ENCODE assay signal across 13 mouse cellular contexts in genomic region chr6:22001284-22001916, GRCm38 (mm10). TPM values are rescaled to one million over a fixed set of nuclear protein-coding genes. Genes with fewer than 3 reads are reported as not detected.
DNase-seq lines count a peak whose midpoint lies in the region; TF ChIP-seq lines count a peak whose summit lies in the region.
"Had no signal": no experiment of that assay in that cellular context is flagged by ENCODE, and none has a peak within 500 bp of the region (broad histone marks: within the 10 kb centered on the region; RNA-seq: fewer than 3 reads in every experiment).

No protein-coding gene starts in this region.

- 70% methylated on average over 5 of the region's 5 CpGs for WGBS in lung, adult 2 months
- WGBS in small intestine, adult 2 months = 27% methylated on average over 5 of the region's 5 CpGs

- no peaks in the 10 kb centered on the region for H3K27me3 ChIP-seq in small intestine, adult 2 months (ENCODE audit: control insufficient read depth, insufficient read depth, low read length)
- H3K27me3 ChIP-seq: CH12.LX; limb, embryonic 15.5 days had no signal

- no peak overlapping the region for H3K4me3 ChIP-seq in lung, adult 2 months (replicated peaks; ENCODE audit: extremely low read depth, low read depth, low read length)
- H3K4me3 ChIP-seq in small intestine, adult 2 months (ENCODE audit: low read depth, low read length) = no peak overlapping the region
- H3K4me3 ChIP-seq: limb, embryonic 15.5 days had no signal

- H3K4me1 ChIP-seq in lung, adult 2 months (ENCODE audit: control insufficient read depth, insufficient read depth, low read length) = peaks cover 7% of the 10 kb centered on the region
- H3K4me1 ChIP-seq in small intestine, adult 2 months (ENCODE audit: control insufficient read depth, insufficient read depth, insufficient read length, low read length) = peaks cover 17% of the 10 kb centered on the region; the same call in 1 of the 2 replicates

- no peak for TF ChIP-seq CTCF in lung, adult 2 months (IDR thresholded peaks at IDR 0.05; ENCODE audit: insufficient read depth, low read length)
- no peak for TF ChIP-seq CTCF in small intestine, adult 2 months (IDR thresholded peaks at IDR 0.05; ENCODE audit: extremely low read depth, insufficient read length, insufficient replicate concordance, low read depth, low read length)

- peak; percentile 35 for DNase-seq in lung, postnatal 36 days
- no peak for DNase-seq in lung, adult 2 months
- peak; percentile 66 to 70 for DNase-seq in gastrocnemius, postnatal 36 days
- peak; percentile 61 for DNase-seq in kidney, adult 9 months
- DNase-seq in spleen, adult 18-20 months = no peak
- DNase-seq in layer of hippocampus, postnatal 25 days (ENCODE audit: extremely low spot score in 1 of 2, low spot score in 1 of 2) = no peak
- DNase-seq in retina, postnatal 1 day = no peak
- DNase-seq: cerebellum, postnatal 25 days; thymus, postnatal 4 days had no signal

- H3K27ac ChIP-seq in small intestine, adult 2 months (ENCODE audit: insufficient read depth, low read depth, low read length) = peak overlapping the region; percentile 43; the same call in 1 of the 2 replicates
- H3K27ac ChIP-seq: hindbrain, postnatal 0 days; limb, embryonic 15.5 days had no signal

- H3K36me3 ChIP-seq in small intestine, adult 2 months (ENCODE audit: control insufficient read depth, insufficient read depth, low read length) = no peaks in the 10 kb centered on the region
- H3K36me3 ChIP-seq: limb, embryonic 15.5 days had no signal

- no peak for TF ChIP-seq POLR2A in lung, adult 2 months (IDR thresholded peaks at IDR 0.05; ENCODE audit: borderline replicate concordance, extremely low read depth, low read depth, low read length)
- no peak for TF ChIP-seq POLR2A in small intestine, adult 2 months (IDR thresholded peaks at IDR 0.05; ENCODE audit: low read depth, low read length)

- intact Hi-C loops in gastrocnemius, postnatal 36 days (cut with DNase I) = no loop called here

RNA-seq across cellular contexts. Expression of gene Cped1, which starts 15.7 kb away (rescaled TPM):
- 23.2 and 29.4 TPM in 2 replicates for polyA plus RNA-seq in lung, adult 2 months (2012; rRNA removed)
- total RNA-seq in gastrocnemius, postnatal 36 days (2021) = 10 to 100 TPM; 19.0 to 22.7 TPM
- polyA plus RNA-seq in small intestine, adult 2 months (2012; rRNA removed) = 3.5 and 4.6 TPM in 2 replicates
- total RNA-seq in layer of hippocampus, postnatal 25 days (2021) = 1 to 10 TPM; 1.1 to 1.5 TPM

RNA-seq across cellular contexts. Expression of gene Ing3, which starts 52.0 kb away (rescaled TPM):
- 6.5 and 7.5 TPM in 2 replicates for polyA plus RNA-seq in lung, adult 2 months (2012; rRNA removed)
- total RNA-seq in gastrocnemius, postnatal 36 days (2021) = 1 to 10 TPM; 7.5 to 8.8 TPM
- polyA plus RNA-seq in small intestine, adult 2 months (2012; rRNA removed) = 1.5 and 3.0 TPM in 2 replicates
- total RNA-seq in layer of hippocampus, postnatal 25 days (2021) = 10 to 100 TPM; 26.6 to 28.1 TPM

Comparison
In these comparisons a context has a peak if more than half of its experiments do, and no peak if none do; other contexts are left out.
1. DNase-seq: peak in lung, postnatal 36 days (single experiment), gastrocnemius, postnatal 36 days (2 of 2) and kidney, adult 9 months (single experiment); none in lung, adult 2 months (single experiment), spleen, adult 18-20 months (0 of 2), layer of hippocampus, postnatal 25 days (0 of 2) and retina, postnatal 1 day (single experiment).
2. RNA of gene Cped1, which starts 15.7 kb away (total RNA-seq): 19.0 to 22.7 TPM in gastrocnemius, postnatal 36 days; 1.1 to 1.5 TPM in layer of hippocampus, postnatal 25 days; every median in the first group is over 4 times any median in the second.